Mouse (Mus musculus): ENCODE measurements at regions not wholly inside any gene's neighbourhood (a gene's known extent, or its start where the extent isn't known, plus 50 kb on each side); places are given as distances from the start of the nearest gene placed in this dataset.

- H3K27ac ChIP-seq (ENCODE audit: low read length): no peak overlapping the region
- H3K9me3 ChIP-seq (replicated peaks; ENCODE audit: control insufficient read depth, low read length): no peaks in the 10 kb centered on the region; the same call in 1 of the 2 replicates
- no peak for ATAC-seq (ENCODE audit: insufficient read depth, low FRiP score)
- no peaks in the 10 kb centered on the region for H3K4me1 ChIP-seq (ENCODE audit: control insufficient read depth, insufficient read depth, low read length)
- no peaks in the 10 kb centered on the region for H3K36me3 ChIP-seq (ENCODE audit: control insufficient read depth, insufficient read depth, low read length)
- no peaks in the 10 kb centered on the region for H3K27me3 ChIP-seq (ENCODE audit: control insufficient read depth, insufficient read depth, low read length)
- no peak overlapping the region for H3K9ac ChIP-seq (ENCODE audit: low read length)
- WGBS: 80% methylated on average over 5 of the region's 5 CpGs
- no peak overlapping the region for H3K4me2 ChIP-seq (ENCODE audit: low read depth, low read length)
- H3K4me3 ChIP-seq (replicated peaks; ENCODE audit: low read length): no peak overlapping the region
Observed at GRCm38 (mm10) chr1:118741286-118741685, 113.5 kb downstream of the Tfcp2l1 start.

GRCm38 (mm10) chr1:118748196-118748595, 120.5 kb downstream of the Tfcp2l1 start:
- ATAC-seq (ENCODE audit: insufficient read depth, low FRiP score): no peak

GRCm38 (mm10) chr1:118752869-118753268, 125.1 kb downstream of the Tfcp2l1 start:
- no peak overlapping the region for H3K4me3 ChIP-seq (replicated peaks; ENCODE audit: low read length)
- H3K27me3 ChIP-seq (ENCODE audit: control insufficient read depth, insufficient read depth, low read length): no peaks in the 10 kb centered on the region
- no peak overlapping the region for H3K4me2 ChIP-seq (ENCODE audit: low read depth, low read length)
- no peak overlapping the region for H3K27ac ChIP-seq (ENCODE audit: low read length)
- 80% methylated on average over 3 of the region's 3 CpGs for WGBS
- H3K9ac ChIP-seq (ENCODE audit: low read length): no peak overlapping the region
- H3K9me3 ChIP-seq (replicated peaks; ENCODE audit: control insufficient read depth, low read length): no peaks in the 10 kb centered on the region
- H3K4me1 ChIP-seq (ENCODE audit: control insufficient read depth, insufficient read depth, low read length): no peaks in the 10 kb centered on the region
- no peak for ATAC-seq (ENCODE audit: insufficient read depth, low FRiP score)
- H3K36me3 ChIP-seq (ENCODE audit: control insufficient read depth, insufficient read depth, low read length): no peaks in the 10 kb centered on the region

More at GRCm38 (mm10) chr1:118748196-118748595, 120.5 kb downstream of the Tfcp2l1 start:
- H3K27ac ChIP-seq (ENCODE audit: low read length): no peak overlapping the region
- no peaks in the 10 kb centered on the region for H3K27me3 ChIP-seq (ENCODE audit: control insufficient read depth, insufficient read depth, low read length)
- no peak overlapping the region for H3K4me3 ChIP-seq (replicated peaks; ENCODE audit: low read length)
- no peaks in the 10 kb centered on the region for H3K4me1 ChIP-seq (ENCODE audit: control insufficient read depth, insufficient read depth, low read length)
- 62% methylated on average over 5 of the region's 5 CpGs for WGBS
- H3K9ac ChIP-seq (ENCODE audit: low read length): no peak overlapping the region
- no peaks in the 10 kb centered on the region for H3K36me3 ChIP-seq (ENCODE audit: control insufficient read depth, insufficient read depth, low read length)
- H3K4me2 ChIP-seq (ENCODE audit: low read depth, low read length): no peak overlapping the region
- no peaks in the 10 kb centered on the region for H3K9me3 ChIP-seq (replicated peaks; ENCODE audit: control insufficient read depth, low read length)

- no peak overlapping the region for H3K4me2 ChIP-seq (ENCODE audit: low read depth, low read length)
- no peaks in the 10 kb centered on the region for H3K9me3 ChIP-seq (replicated peaks; ENCODE audit: control insufficient read depth, low read length)
- H3K4me1 ChIP-seq (ENCODE audit: control insufficient read depth, insufficient read depth, low read length): no peaks in the 10 kb centered on the region
- H3K27ac ChIP-seq (ENCODE audit: low read length): no peak overlapping the region
- H3K36me3 ChIP-seq (ENCODE audit: control insufficient read depth, insufficient read depth, low read length): no peaks in the 10 kb centered on the region
- no peak overlapping the region for H3K4me3 ChIP-seq (replicated peaks; ENCODE audit: low read length)
- no peak for ATAC-seq (ENCODE audit: insufficient read depth, low FRiP score)
- no peaks in the 10 kb centered on the region for H3K27me3 ChIP-seq (ENCODE audit: control insufficient read depth, insufficient read depth, low read length)
- H3K9ac ChIP-seq (ENCODE audit: low read length): no peak overlapping the region
- 55% methylated on average over 9 of the region's 9 CpGs for WGBS
Observed at GRCm38 (mm10) chr1:118756171-118756865, 128.6 kb downstream of the Tfcp2l1 start.

- no peak overlapping the region for H3K9ac ChIP-seq (ENCODE audit: low read length)
- no peak overlapping the region for H3K4me3 ChIP-seq (replicated peaks; ENCODE audit: low read length)
- H3K9me3 ChIP-seq (replicated peaks; ENCODE audit: control insufficient read depth, low read length): no peaks in the 10 kb centered on the region
- no peaks in the 10 kb centered on the region for H3K4me1 ChIP-seq (ENCODE audit: control insufficient read depth, insufficient read depth, low read length)
- no peaks in the 10 kb centered on the region for H3K36me3 ChIP-seq (ENCODE audit: control insufficient read depth, insufficient read depth, low read length)
- ATAC-seq (ENCODE audit: insufficient read depth, low FRiP score): no peak
- 48% methylated on average over 4 of the region's 4 CpGs for WGBS
- no peak overlapping the region for H3K27ac ChIP-seq (ENCODE audit: low read length)
- H3K27me3 ChIP-seq (ENCODE audit: control insufficient read depth, insufficient read depth, low read length): no peaks in the 10 kb centered on the region
- H3K4me2 ChIP-seq (ENCODE audit: low read depth, low read length): no peak overlapping the region
Observed at GRCm38 (mm10) chr1:118757340-118758030, 129.7 kb downstream of the Tfcp2l1 start.

GRCm38 (mm10) chr1:118758031-118758400, 130.3 kb downstream of the Tfcp2l1 start:
- 77% methylated on average over 4 of the region's 4 CpGs for WGBS
- Histone ChIP-seq H3K27ac (ENCODE audit: low read length) (no peak overlapping the region), H3K4me1 (ENCODE audit: control insufficient read depth, insufficient read depth, low read length) (no peaks in the 10 kb centered on the region), H3K9me3 (replicated peaks; ENCODE audit: control insufficient read depth, low read length) (no peaks in the 10 kb centered on the region), H3K4me2 (ENCODE audit: low read depth, low read length) (no peak overlapping the region), H3K9ac (ENCODE audit: low read length) (no peak overlapping the region), H3K4me3 (replicated peaks; ENCODE audit: low read length) (no peak overlapping the region), H3K36me3 (ENCODE audit: control insufficient read depth, insufficient read depth, low read length) (no peaks in the 10 kb centered on the region), H3K27me3 (ENCODE audit: control insufficient read depth, insufficient read depth, low read length) (no peaks in the 10 kb centered on the region)
- no peak for ATAC-seq (ENCODE audit: insufficient read depth, low FRiP score)

- Histone ChIP-seq H3K9me3 (replicated peaks; ENCODE audit: control insufficient read depth, low read length) (no peaks in the 10 kb centered on the region), H3K27ac (ENCODE audit: low read length) (no peak overlapping the region), H3K9ac (ENCODE audit: low read length) (no peak overlapping the region), H3K36me3 (ENCODE audit: control insufficient read depth, insufficient read depth, low read length) (no peaks in the 10 kb centered on the region), H3K4me1 (ENCODE audit: control insufficient read depth, insufficient read depth, low read length) (no peaks in the 10 kb centered on the region), H3K4me3 (replicated peaks; ENCODE audit: low read length) (no peak overlapping the region), H3K27me3 (ENCODE audit: control insufficient read depth, insufficient read depth, low read length) (no peaks in the 10 kb centered on the region), H3K4me2 (ENCODE audit: low read depth, low read length) (no peak overlapping the region)
- peak; percentile 31; the same call in 1 of the 2 replicates for ATAC-seq (ENCODE audit: insufficient read depth, low FRiP score)
- WGBS: 19% methylated on average over 7 of the region's 7 CpGs
Observed at GRCm38 (mm10) chr1:118759141-118759932, 131.6 kb downstream of the Tfcp2l1 start.

- H3K4me1 ChIP-seq (ENCODE audit: control insufficient read depth, insufficient read depth, low read length): no peaks in the 10 kb centered on the region
- H3K27ac ChIP-seq (ENCODE audit: low read length): no peak overlapping the region
- no peak overlapping the region for H3K4me2 ChIP-seq (ENCODE audit: low read depth, low read length)
- H3K27me3 ChIP-seq (ENCODE audit: control insufficient read depth, insufficient read depth, low read length): no peaks in the 10 kb centered on the region
- H3K9ac ChIP-seq (ENCODE audit: low read length): no peak overlapping the region
- H3K4me3 ChIP-seq (replicated peaks; ENCODE audit: low read length): no peak overlapping the region
- H3K36me3 ChIP-seq (ENCODE audit: control insufficient read depth, insufficient read depth, low read length): no peaks in the 10 kb centered on the region
- ATAC-seq (ENCODE audit: insufficient read depth, low FRiP score): no peak
- WGBS: 65% methylated on average over 9 of the region's 9 CpGs
- H3K9me3 ChIP-seq (replicated peaks; ENCODE audit: control insufficient read depth, low read length): no peaks in the 10 kb centered on the region
Observed at GRCm38 (mm10) chr1:118765525-118765924, 137.8 kb downstream of the Tfcp2l1 start.

- H3K27ac ChIP-seq (ENCODE audit: low read length): no peak overlapping the region
- no peak overlapping the region for H3K4me2 ChIP-seq (ENCODE audit: low read depth, low read length)
- H3K27me3 ChIP-seq (ENCODE audit: control insufficient read depth, insufficient read depth, low read length): no peaks in the 10 kb centered on the region
- H3K4me1 ChIP-seq (ENCODE audit: control insufficient read depth, insufficient read depth, low read length): no peaks in the 10 kb centered on the region
- no peak overlapping the region for H3K4me3 ChIP-seq (replicated peaks; ENCODE audit: low read length)
- ATAC-seq (ENCODE audit: insufficient read depth, low FRiP score): no peak
- 23% methylated on average over 4 of the region's 4 CpGs for WGBS
- no peak overlapping the region for H3K9ac ChIP-seq (ENCODE audit: low read length)
- H3K9me3 ChIP-seq (replicated peaks; ENCODE audit: control insufficient read depth, low read length): no peaks in the 10 kb centered on the region
- no peaks in the 10 kb centered on the region for H3K36me3 ChIP-seq (ENCODE audit: control insufficient read depth, insufficient read depth, low read length)
Observed at GRCm38 (mm10) chr1:118768831-118769230, 141.1 kb downstream of the Tfcp2l1 start.

All from stomach, embryonic 16.5 days (tissue).